Mouse (Mus musculus): ENCODE data around the gene Mgat5b. TPM values are rescaled to one million over a fixed set of nuclear protein-coding genes. Genes with fewer than 3 reads are reported as not detected.
"Not testable (repeated sequence)": the region's sequence is repeated elsewhere in the genome, so short reads cannot be mapped to it uniquely, and the experiment has no call there.

Mgat5b gene
- polyA plus RNA-seq, 1 experiment from 2014 or later: 5.5 TPM

GRCm38 (mm10) chr11:116893532-116894442 lies 24.9 kb upstream of the Mgat5b start:
- H3K27ac ChIP-seq (replicated peaks): no peak overlapping the region
- H3K4me3 ChIP-seq: no peak overlapping the region
- H3K27me3 ChIP-seq (ENCODE audit: low read depth, poor library complexity, severe bottlenecking): peaks cover 6% of the 10 kb centered on the region; the same call in 1 of the 2 replicates
- no peaks in the 10 kb centered on the region for H3K36me3 ChIP-seq
- no peak for DNase-seq (ENCODE audit: low spot score)
- WGBS: 83% methylated on average over 19 of the region's 19 CpGs
- peaks cover 9% of the 10 kb centered on the region; the same call in 1 of the 2 replicates for H3K4me1 ChIP-seq
- H3K9me3 ChIP-seq (replicated peaks): no peaks in the 10 kb centered on the region

GRCm38 (mm10) chr11:116895402-116895801 lies 23.3 kb upstream of the Mgat5b start:
- no peak for DNase-seq (ENCODE audit: low spot score)
- WGBS: 74% methylated on average over 3 of the region's 3 CpGs
- H3K27ac ChIP-seq (replicated peaks): no peak overlapping the region
- H3K36me3 ChIP-seq: no peaks in the 10 kb centered on the region
- 0 out of 2 replicates have a peak, but pooled peaks cover 6% of the 10 kb centered on the region for H3K27me3 ChIP-seq (ENCODE audit: low read depth, poor library complexity, severe bottlenecking)
- no peaks in the 10 kb centered on the region for H3K9me3 ChIP-seq (replicated peaks)
- H3K4me1 ChIP-seq: peaks cover 11% of the 10 kb centered on the region
- H3K4me3 ChIP-seq: no peak overlapping the region

- no peak for DNase-seq (ENCODE audit: low spot score)
- Histone ChIP-seq H3K4me3 (no peak overlapping the region), H3K4me1 (peaks cover 17% of the 10 kb centered on the region), H3K36me3 (no peaks in the 10 kb centered on the region), H3K9me3 (replicated peaks) (no peaks in the 10 kb centered on the region; the same call in 1 of the 2 replicates), H3K27ac (replicated peaks) (no peak overlapping the region), H3K27me3 (ENCODE audit: low read depth, poor library complexity, severe bottlenecking) (peaks cover 30% of the 10 kb centered on the region)
- WGBS: 95% methylated on average over 12 of the region's 12 CpGs
Observed at GRCm38 (mm10) chr11:116899247-116899646, 19.4 kb upstream of the Mgat5b start.

GRCm38 (mm10) chr11:116902588-116902987 lies 16.1 kb upstream of the Mgat5b start:
- H3K4me3 ChIP-seq; H3K36me3 ChIP-seq; H3K9me3 ChIP-seq (replicated peaks); H3K27ac ChIP-seq (replicated peaks); DNase-seq (ENCODE audit: low spot score): not testable (repeated sequence)
- H3K27me3 ChIP-seq (ENCODE audit: low read depth, poor library complexity, severe bottlenecking): peaks cover 55% of the 10 kb centered on the region
- H3K4me1 ChIP-seq: peaks cover 26% of the 10 kb centered on the region
- 91% methylated on average over 10 of the region's 10 CpGs for WGBS

- Histone ChIP-seq H3K4me1 (peaks cover 18% of the 10 kb centered on the region), H3K36me3 (no peaks in the 10 kb centered on the region), H3K4me3 (peak overlapping the region; percentile 44), H3K9me3 (replicated peaks) (no peaks in the 10 kb centered on the region; the same call in 1 of the 2 replicates), H3K27me3 (ENCODE audit: low read depth, poor library complexity, severe bottlenecking) (peaks cover 55% of the 10 kb centered on the region), H3K27ac (replicated peaks) (no peak overlapping the region)
- WGBS: 5% methylated on average over 23 of the region's 23 CpGs
- DNase-seq (ENCODE audit: low spot score): no peak
Observed at GRCm38 (mm10) chr11:116905741-116906456, 12.8 kb upstream of the Mgat5b start.

GRCm38 (mm10) chr11:116913573-116913972 lies 5.1 kb upstream of the Mgat5b start:
- H3K4me3 ChIP-seq: no peak overlapping the region
- no peak for DNase-seq (ENCODE audit: low spot score)
- peaks cover 26% of the 10 kb centered on the region for H3K4me1 ChIP-seq
- peaks cover 37% of the 10 kb centered on the region for H3K27me3 ChIP-seq (ENCODE audit: low read depth, poor library complexity, severe bottlenecking)
- H3K9me3 ChIP-seq (replicated peaks): no peaks in the 10 kb centered on the region
- 86% methylated on average over 16 of the region's 16 CpGs for WGBS
- H3K27ac ChIP-seq (replicated peaks): no peak overlapping the region
- no peaks in the 10 kb centered on the region for H3K36me3 ChIP-seq

GRCm38 (mm10) chr11:116914267-116914885 lies 4.3 kb upstream of the Mgat5b start:
- H3K4me1 ChIP-seq: peaks cover 34% of the 10 kb centered on the region
- H3K27ac ChIP-seq (replicated peaks): no peak overlapping the region
- no peak overlapping the region for H3K4me3 ChIP-seq
- H3K36me3 ChIP-seq: no peaks in the 10 kb centered on the region
- no peaks in the 10 kb centered on the region for H3K9me3 ChIP-seq (replicated peaks)
- no peak for DNase-seq (ENCODE audit: low spot score)
- 64% methylated on average over 5 of the region's 5 CpGs for WGBS
- peaks cover 46% of the 10 kb centered on the region for H3K27me3 ChIP-seq (ENCODE audit: low read depth, poor library complexity, severe bottlenecking)

- Histone ChIP-seq H3K27me3 (ENCODE audit: low read depth, poor library complexity, severe bottlenecking) (peaks cover 54% of the 10 kb centered on the region), H3K27ac (replicated peaks) (no peak overlapping the region), H3K4me3 (no peak overlapping the region), H3K9me3 (replicated peaks) (no peaks in the 10 kb centered on the region), H3K4me1 (peaks cover 43% of the 10 kb centered on the region), H3K36me3 (no peaks in the 10 kb centered on the region)
- DNase-seq (ENCODE audit: low spot score): no peak
- WGBS: 77% methylated on average over 3 of the region's 3 CpGs
Observed at GRCm38 (mm10) chr11:116915241-116915640, 3.4 kb upstream of the Mgat5b start.

GRCm38 (mm10) chr11:116917361-116917760 lies 1.3 kb upstream of the Mgat5b start:
- no peak for DNase-seq (ENCODE audit: low spot score)
- no peak overlapping the region for H3K4me3 ChIP-seq
- H3K36me3 ChIP-seq: no peaks in the 10 kb centered on the region
- WGBS: 67% methylated on average over 7 of the region's 7 CpGs
- no peaks in the 10 kb centered on the region for H3K9me3 ChIP-seq (replicated peaks)
- H3K27me3 ChIP-seq (ENCODE audit: low read depth, poor library complexity, severe bottlenecking): peaks cover 73% of the 10 kb centered on the region
- no peak overlapping the region for H3K27ac ChIP-seq (replicated peaks)
- H3K4me1 ChIP-seq: peaks cover 64% of the 10 kb centered on the region

- H3K27ac ChIP-seq (replicated peaks): peak overlapping the region; percentile 96
- WGBS: under 1% methylated on average over 52 of the region's 58 CpGs
- H3K4me3 ChIP-seq: peak overlapping the region; percentile 85
- no peaks in the 10 kb centered on the region for H3K9me3 ChIP-seq (replicated peaks)
- DNase-seq (ENCODE audit: low spot score): no peak
- peaks cover 58% of the 10 kb centered on the region for H3K4me1 ChIP-seq
- peaks cover 73% of the 10 kb centered on the region for H3K27me3 ChIP-seq (ENCODE audit: low read depth, poor library complexity, severe bottlenecking)
- H3K36me3 ChIP-seq: peaks cover 14% of the 10 kb centered on the region
Observed at GRCm38 (mm10) chr11:116919186-116920020, 740 bp downstream of the Mgat5b start.

GRCm38 (mm10) chr11:116920746-116921145 lies 2.1 kb downstream of the Mgat5b start:
- peaks cover 56% of the 10 kb centered on the region for H3K4me1 ChIP-seq
- 2% methylated on average over 6 of the region's 6 CpGs for WGBS
- DNase-seq (ENCODE audit: low spot score): peak; percentile 54
- no peaks in the 10 kb centered on the region for H3K9me3 ChIP-seq (replicated peaks)
- peak overlapping the region; percentile 85 for H3K4me3 ChIP-seq
- peaks cover 64% of the 10 kb centered on the region for H3K27me3 ChIP-seq (ENCODE audit: low read depth, poor library complexity, severe bottlenecking)
- 0 out of 2 replicates have a peak overlapping the region, but pooled peaks have one; percentile 96 for H3K27ac ChIP-seq (replicated peaks)
- peaks cover 28% of the 10 kb centered on the region for H3K36me3 ChIP-seq

- DNase-seq (ENCODE audit: low spot score): no peak
- H3K9me3 ChIP-seq (replicated peaks): no peaks in the 10 kb centered on the region
- 65% methylated on average over 7 of the region's 7 CpGs for WGBS
- H3K4me1 ChIP-seq: peaks cover 68% of the 10 kb centered on the region
- H3K27ac ChIP-seq (replicated peaks): no peak overlapping the region
- peaks cover 40% of the 10 kb centered on the region for H3K36me3 ChIP-seq
- H3K27me3 ChIP-seq (ENCODE audit: low read depth, poor library complexity, severe bottlenecking): peaks cover 51% of the 10 kb centered on the region
- no peak overlapping the region for H3K4me3 ChIP-seq
Observed at GRCm38 (mm10) chr11:116922058-116922457, 3.4 kb downstream of the Mgat5b start.

Measured in midbrain, embryonic 10.5 days (tissue).